ENCODE assay signal across 7 mouse cellular contexts in genomic region chr17:22866845-22867481, GRCm38 (mm10). TPM values are rescaled to one million over a fixed set of nuclear protein-coding genes. Genes with fewer than 3 reads are reported as not detected.
A peak's percentile ranks its signal among the peaks of the same experiment; 100 is the strongest.
DNase-seq lines count a peak whose midpoint lies in the region; ATAC-seq lines count a peak whose summit lies in the region.

Zfp945 (minus strand) TSS chr17:22867134.

- H3K36me3 ChIP-seq in intestine, embryonic 14.5 days (ENCODE audit: control insufficient read depth, insufficient read depth, low read length): peaks cover 24% of the 10 kb centered on the region; the same call in 1 of the 2 replicates

- peak; percentile 83 for DNase-seq in adrenal gland, postnatal 10 days
- peak; percentile 71 for DNase-seq in embryo, embryonic 9.5 days (ENCODE audit: extremely low spot score)
- DNase-seq in gastrocnemius, postnatal 36 days: peak; percentile 53 to 62
- peak; percentile 85 for DNase-seq in intestine, embryonic 14.5 days (ENCODE audit: low spot score)
- DNase-seq in left cerebral cortex, postnatal 10 days (ENCODE audit: extremely low spot score in 1 of 2, low spot score in 2 of 2): peak; percentile 60 to 73
- peak; percentile 54 for DNase-seq in right cerebral cortex, postnatal 14 days

- H3K27ac ChIP-seq in intestine, embryonic 14.5 days (ENCODE audit: low read depth): peak within 1 kb of the TSS; percentile 82

- no peaks in the 10 kb centered on the region for H3K27me3 ChIP-seq in intestine, embryonic 14.5 days (replicated peaks; ENCODE audit: control insufficient read depth, insufficient read depth, low read length)

- peak; percentile 96 for ATAC-seq in intestine, embryonic 14.5 days (replicated peaks; ENCODE audit: low FRiP score, low TSS enrichment, low read depth)
- ATAC-seq in megakaryocyte progenitor cell, adult 5-6 weeks (replicated peaks; ENCODE audit: poor library complexity): peak; percentile 78

- peak within 1 kb of the TSS; percentile 73 for H3K4me2 ChIP-seq in intestine, embryonic 14.5 days (ENCODE audit: low read length)

- peaks cover 7% of the 10 kb centered on the region; the same call in 1 of the 2 replicates for H3K4me1 ChIP-seq in intestine, embryonic 14.5 days (replicated peaks; ENCODE audit: control insufficient read depth, insufficient read depth, low read length)

- WGBS in intestine, embryonic 14.5 days: under 1% methylated on average over 20 of the region's 20 CpGs

- no peaks in the 10 kb centered on the region for H3K9me3 ChIP-seq in intestine, embryonic 14.5 days (ENCODE audit: control insufficient read depth, low read length)

- peak within 1 kb of the TSS; percentile 63 for H3K9ac ChIP-seq in intestine, embryonic 14.5 days (ENCODE audit: low read length)

- intact Hi-C loops in gastrocnemius, postnatal 36 days (cut with DNase I): no loop called here
- intact Hi-C loops in left cerebral cortex, postnatal 10 days (cut with DNase I): loop anchor here (10.0 kb wide), 1 partner anchor 328 kb away; the partner anchor contains the start of gene Zfp40

- peak within 1 kb of the TSS; percentile 65 for H3K4me3 ChIP-seq in intestine, embryonic 14.5 days (ENCODE audit: low read depth, low read length)

RNA-seq across cellular contexts. Expression of gene Zfp945, which starts in this region (rescaled TPM):
- 10 to 100 TPM; 10.1 to 20.0 TPM for total RNA-seq in adrenal gland, postnatal 10 days (2021)
- 1 to 10 TPM; 2.5 to 3.1 TPM for total RNA-seq in gastrocnemius, postnatal 36 days (2021)
- 22.7 and 23.6 TPM in 2 replicates for polyA plus RNA-seq in intestine, embryonic 14.5 days (2014; fragmentation: Nextera tagmentation; extraction: Ambion mirVana)
- 10 to 100 TPM; 20.3 to 20.4 TPM for total RNA-seq in left cerebral cortex, postnatal 10 days (2021)
- 8.2 and 12.4 TPM in 2 replicates for total RNA-seq in megakaryocyte progenitor cell, adult 5-6 weeks (2015)
- total RNA-seq in megakaryocyte progenitor cell, adult 5-6 weeks (2017): 4.4 and 6.1 TPM in 2 replicates

Comparison
In these comparisons a context has a peak if more than half of its experiments do, and no peak if none do; other contexts are left out.
1. Peak in every context shown above with its lines: DNase-seq, ATAC-seq, H3K4me3 ChIP-seq and H3K27ac ChIP-seq.